Mouse (Mus musculus): ENCODE results near the gene Polr2i. TPM values are rescaled to one million over a fixed set of nuclear protein-coding genes. Genes with fewer than 3 reads are reported as not detected.
"Not testable (repeated sequence)": the region's sequence is repeated elsewhere in the genome, so short reads cannot be mapped to it uniquely, and the experiment has no call there.

Polr2i gene
- total RNA-seq, 2 experiments from 2014 or later = 60.6 to 75.7 TPM

GRCm38 (mm10) chr7:30202895-30203690 is 28.7 kb upstream of the Polr2i start:
- no peak for ATAC-seq (replicated peaks; ENCODE audit: poor library complexity)

GRCm38 (mm10) chr7:30204380-30204779 is 27.4 kb upstream of the Polr2i start:
- ATAC-seq (replicated peaks; ENCODE audit: poor library complexity) = no peak

GRCm38 (mm10) chr7:30205383-30205782 is 26.4 kb upstream of the Polr2i start:
- peak; percentile 99 for ATAC-seq (replicated peaks; ENCODE audit: poor library complexity)

GRCm38 (mm10) chr7:30206364-30206763 is 25.4 kb upstream of the Polr2i start:
- not testable (repeated sequence) for ATAC-seq (replicated peaks; ENCODE audit: poor library complexity)

GRCm38 (mm10) chr7:30211025-30211424 is 20.7 kb upstream of the Polr2i start:
- ATAC-seq (replicated peaks; ENCODE audit: poor library complexity) = no peak

GRCm38 (mm10) chr7:30213881-30214280 is 17.9 kb upstream of the Polr2i start:
- no peak for ATAC-seq (replicated peaks; ENCODE audit: poor library complexity)

GRCm38 (mm10) chr7:30215875-30216274 is 15.9 kb upstream of the Polr2i start:
- ATAC-seq (replicated peaks; ENCODE audit: poor library complexity) = no peak

GRCm38 (mm10) chr7:30216723-30217151 is 15.0 kb upstream of the Polr2i start:
- ATAC-seq (replicated peaks; ENCODE audit: poor library complexity) = peak; percentile 80

GRCm38 (mm10) chr7:30217277-30217676 is 14.5 kb upstream of the Polr2i start:
- no peak for ATAC-seq (replicated peaks; ENCODE audit: poor library complexity)

GRCm38 (mm10) chr7:30219293-30220007 is 12.3 kb upstream of the Polr2i start:
- peak; percentile 80 for ATAC-seq (replicated peaks; ENCODE audit: poor library complexity)

- no peak for ATAC-seq (replicated peaks; ENCODE audit: poor library complexity)
These were observed 11.8 kb upstream of the Polr2i start for GRCm38 (mm10) chr7:30220008-30220356.

GRCm38 (mm10) chr7:30221433-30221832 is 10.3 kb upstream of the Polr2i start:
- ATAC-seq (replicated peaks; ENCODE audit: poor library complexity) = no peak

GRCm38 (mm10) chr7:30222205-30222604 is 9.5 kb upstream of the Polr2i start:
- no peak for ATAC-seq (replicated peaks; ENCODE audit: poor library complexity)

- ATAC-seq (replicated peaks; ENCODE audit: poor library complexity) = no peak
These were observed 7.5 kb upstream of the Polr2i start for GRCm38 (mm10) chr7:30224206-30224605.

GRCm38 (mm10) chr7:30231328-30231668 is 450 bp upstream of the Polr2i start:
- ATAC-seq (replicated peaks; ENCODE audit: poor library complexity) = no peak

- ATAC-seq (replicated peaks; ENCODE audit: poor library complexity) = peak; percentile 58
These were observed 942 bp downstream of the Polr2i start for GRCm38 (mm10) chr7:30232631-30233148.

GRCm38 (mm10) chr7:30233387-30233786 is 1.6 kb downstream of the Polr2i start:
- ATAC-seq (replicated peaks; ENCODE audit: poor library complexity) = no peak

GRCm38 (mm10) chr7:30234276-30234858 is 2.6 kb downstream of the Polr2i start:
- no peak for ATAC-seq (replicated peaks; ENCODE audit: poor library complexity)

- ATAC-seq (replicated peaks; ENCODE audit: poor library complexity) = no peak
These were observed 3.3 kb downstream of the Polr2i start for GRCm38 (mm10) chr7:30235091-30235490.

- no peak for ATAC-seq (replicated peaks; ENCODE audit: poor library complexity)
These were observed 3.9 kb downstream of the Polr2i start, which contains the start of gene Ovol3 for GRCm38 (mm10) chr7:30235625-30236024. Ovol3 (minus strand) TSS chr7:30235725.

GRCm38 (mm10) chr7:30237374-30237773 is 5.6 kb downstream of the Polr2i start:
- not testable (repeated sequence) for ATAC-seq (replicated peaks; ENCODE audit: poor library complexity)
